Mouse (Mus musculus) CD4-positive helper T cell, adult 2 months (primary cell): ENCODE results near the gene Gas1.

ENCODE experiments used
- DNase-seq: peaks from one replicate; pipeline ENCODE4 v3.0.0-alpha.2; 2012; ENCODE audit warnings: low read depth, missing footprints, low spot score

Gene Gas1

DNA sequence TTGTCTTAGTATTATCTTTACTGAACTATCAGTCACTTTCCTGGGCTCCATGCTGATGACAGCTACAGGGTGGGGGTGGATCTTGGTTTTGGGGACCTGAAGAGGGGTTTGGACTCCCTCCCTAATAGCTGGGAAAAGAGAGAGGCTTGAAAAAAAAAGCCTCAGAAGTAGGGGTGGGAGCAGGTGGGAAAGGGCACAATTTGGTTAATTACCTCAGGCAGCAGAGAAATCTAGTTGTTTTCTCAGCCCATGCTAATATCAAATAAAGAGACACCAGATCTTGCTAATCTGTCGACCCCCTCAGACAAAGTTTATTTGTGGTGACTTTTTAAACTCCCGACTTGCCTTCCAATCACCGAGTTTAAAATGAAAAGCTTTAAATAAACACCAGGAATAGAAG lies 4.0 kb downstream of the Gas1 start:
- no peak for DNase-seq

DNA sequence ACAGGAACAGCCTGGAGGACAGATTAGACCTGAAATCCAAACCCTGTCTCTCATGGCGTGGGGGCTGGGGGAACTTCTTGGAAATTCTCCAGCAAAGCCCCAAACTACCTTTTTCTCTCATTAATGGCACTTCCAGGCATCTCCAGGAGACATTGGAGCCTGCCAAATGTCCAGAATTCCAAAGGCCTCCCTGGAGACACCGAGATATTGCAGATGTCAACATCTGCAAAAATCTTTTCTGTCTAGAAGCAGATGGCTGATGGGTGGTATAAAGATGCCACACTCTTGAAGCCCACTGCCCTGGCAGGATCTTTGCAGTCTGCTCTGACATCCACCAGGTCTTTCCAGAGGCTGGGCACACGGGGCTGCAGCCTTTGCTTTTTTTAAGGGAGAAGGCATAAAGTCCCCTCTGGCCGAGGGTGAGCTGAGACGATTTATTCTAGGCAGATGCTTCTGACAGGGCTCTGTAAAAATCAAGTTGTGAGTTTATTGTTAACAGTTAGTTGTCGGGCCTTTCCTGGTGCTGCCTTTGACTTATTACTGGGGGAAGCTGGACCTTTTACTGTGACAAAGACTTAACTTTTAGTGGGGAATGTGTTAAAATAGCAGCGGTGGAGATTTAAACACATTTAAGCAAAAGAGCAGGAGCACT lies 4.7 kb downstream of the Gas1 start:
- DNase-seq = no peak

DNA sequence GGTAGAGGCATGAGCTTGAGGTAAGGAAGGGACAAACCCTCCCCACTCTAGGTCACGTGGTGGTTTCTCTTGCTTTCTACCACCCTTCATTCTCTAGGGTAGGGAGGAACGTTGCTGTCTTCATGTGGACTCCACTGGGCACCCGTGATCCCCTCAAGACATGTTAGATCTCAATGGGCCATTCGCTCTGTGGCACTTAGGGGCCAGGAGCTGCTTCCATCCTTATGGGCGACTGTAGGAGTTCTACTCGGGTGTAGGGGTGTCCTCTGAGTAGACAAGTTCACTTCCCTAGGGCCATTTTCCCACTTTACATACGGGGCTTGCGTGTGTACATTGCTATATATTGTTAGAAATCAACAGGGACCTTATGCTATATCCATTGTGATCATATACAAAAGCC lies 5.4 kb downstream of the Gas1 start:
- no peak for DNase-seq

DNA sequence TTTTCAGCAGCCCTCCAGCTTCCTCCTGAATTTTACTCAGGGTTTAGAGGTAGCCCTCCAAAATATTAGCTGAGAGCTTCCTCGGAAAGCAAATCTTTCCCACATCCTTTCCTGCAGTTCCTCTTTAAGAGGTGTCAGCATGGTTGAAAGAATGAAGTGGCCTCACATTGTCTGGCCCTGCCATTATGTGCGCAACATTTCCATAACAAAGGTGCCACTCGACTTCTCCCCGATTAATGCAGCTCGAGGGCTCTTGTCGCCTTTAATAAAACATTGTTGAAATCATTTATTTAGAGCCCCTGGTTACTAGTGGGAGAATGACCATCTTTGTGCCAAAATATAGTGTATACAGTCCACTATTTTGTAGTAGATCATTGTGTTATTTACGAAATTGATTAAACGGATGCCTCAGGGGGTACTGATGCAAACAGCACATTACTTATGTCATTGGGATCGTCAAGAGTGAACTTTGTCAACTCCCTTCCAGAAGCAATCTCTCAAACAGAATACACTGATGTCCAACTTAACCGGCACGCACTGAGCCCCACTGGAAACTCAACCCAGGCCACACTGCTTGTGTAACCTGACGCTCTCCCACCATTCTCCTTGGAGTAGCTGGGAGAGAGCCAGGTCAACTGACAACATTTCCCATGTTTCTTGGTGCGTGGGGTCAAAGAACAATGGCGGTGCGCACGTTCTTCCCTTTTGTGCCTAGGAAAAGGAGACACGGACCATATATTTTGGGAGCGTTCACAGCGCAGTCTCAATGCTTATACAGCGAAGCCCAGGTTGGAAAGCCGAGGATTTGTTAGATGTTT lies 6.1 kb downstream of the Gas1 start:
- no peak for DNase-seq

DNA sequence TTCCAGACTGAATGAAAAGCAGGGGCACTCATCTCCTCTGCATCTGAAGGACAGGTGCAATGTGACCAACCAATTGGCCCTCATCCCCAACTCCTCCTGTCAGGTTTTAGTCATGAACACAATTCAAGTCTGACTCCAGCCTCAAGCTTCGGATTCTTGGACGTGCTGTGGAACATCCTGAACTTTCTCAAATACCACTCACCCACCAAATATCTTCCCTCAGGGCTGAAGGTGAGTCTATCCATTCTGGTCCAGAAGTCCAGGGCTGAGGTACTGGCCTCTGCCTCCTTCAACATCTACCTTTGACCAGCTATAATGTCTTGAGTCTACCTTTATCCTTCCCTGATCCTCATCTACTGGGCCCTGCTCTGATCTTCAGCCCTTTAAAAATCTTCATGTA lies 8.1 kb downstream of the Gas1 start:
- DNase-seq = no peak

DNA sequence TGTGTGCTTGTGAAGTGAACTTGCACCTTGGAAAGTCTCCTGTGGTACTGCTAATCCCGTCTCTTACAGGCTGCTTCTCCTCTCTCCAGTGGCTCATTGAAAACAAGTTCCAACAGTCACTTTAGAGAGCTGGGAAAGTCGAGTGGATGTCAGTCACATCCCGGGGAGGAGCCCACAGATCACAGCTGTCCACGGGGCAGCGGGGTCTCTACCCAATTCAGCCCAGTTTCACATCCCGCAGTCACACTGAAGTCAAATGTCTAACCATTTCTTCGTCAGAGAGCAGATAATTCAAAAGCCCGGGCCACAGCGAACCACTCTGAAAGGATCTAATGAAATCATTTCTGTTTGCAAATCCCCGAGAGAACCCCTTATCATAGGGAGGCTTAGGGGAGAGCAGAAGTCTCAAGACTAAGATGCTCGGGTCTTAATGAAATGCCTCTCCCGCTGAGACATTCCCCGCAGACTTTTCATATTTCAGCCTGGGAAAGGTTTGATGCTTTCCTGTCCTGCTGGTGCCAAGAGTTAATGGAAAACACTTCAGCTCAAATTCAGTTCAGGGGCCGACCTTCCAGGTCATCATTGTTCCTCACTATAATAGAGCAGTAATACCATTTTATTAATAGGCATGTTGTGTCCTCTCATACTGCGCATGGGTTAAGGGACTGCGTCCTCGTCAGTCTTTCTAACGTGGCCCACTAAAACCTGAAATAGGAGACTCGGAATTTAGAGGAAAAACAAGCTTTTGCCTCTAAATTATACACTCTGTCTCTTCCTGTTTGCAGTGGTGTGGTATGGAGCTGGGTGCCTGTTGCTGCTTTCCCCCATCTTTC lies 20.7 kb downstream of the Gas1 start:
- DNase-seq = no peak

DNA sequence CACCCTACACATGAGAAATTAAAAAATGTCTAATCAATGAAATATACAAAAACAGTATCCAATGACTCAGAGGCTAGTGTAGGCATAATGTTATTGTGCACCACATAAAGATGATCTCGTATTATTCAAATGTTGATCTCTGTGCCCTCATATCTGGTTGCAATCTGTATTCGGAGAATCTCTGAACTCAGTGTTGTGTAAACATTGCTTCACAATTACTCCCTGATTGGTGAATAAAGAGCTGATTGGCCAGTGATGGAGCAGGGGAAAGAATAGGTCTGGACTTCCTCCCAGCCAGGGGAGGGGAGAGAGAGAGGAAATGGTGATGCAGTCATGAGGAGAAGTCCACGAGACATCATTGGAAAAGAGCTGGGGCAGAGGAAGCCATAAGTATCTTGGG lies 23.0 kb downstream of the Gas1 start:
- no peak for DNase-seq

DNA sequence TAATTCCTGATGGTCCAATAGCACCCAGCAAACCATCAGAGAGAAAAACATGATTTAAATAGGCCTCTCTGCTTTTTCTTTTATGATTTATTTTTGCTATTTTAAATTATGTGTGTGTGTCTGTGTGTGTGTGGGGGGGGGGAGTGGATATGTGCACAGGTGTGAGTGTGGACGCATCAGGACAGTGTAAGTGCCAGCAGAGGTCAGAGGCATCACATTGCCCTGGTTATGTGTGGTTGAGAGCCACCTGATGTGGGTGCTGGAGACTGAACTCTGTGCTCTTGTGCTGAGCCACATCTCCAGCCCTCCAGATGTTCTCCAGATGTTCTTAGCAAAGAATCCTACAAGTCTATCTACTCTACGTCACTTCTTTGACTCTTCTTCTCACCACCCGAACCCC lies 28.9 kb downstream of the Gas1 start:
- DNase-seq = no peak

DNA sequence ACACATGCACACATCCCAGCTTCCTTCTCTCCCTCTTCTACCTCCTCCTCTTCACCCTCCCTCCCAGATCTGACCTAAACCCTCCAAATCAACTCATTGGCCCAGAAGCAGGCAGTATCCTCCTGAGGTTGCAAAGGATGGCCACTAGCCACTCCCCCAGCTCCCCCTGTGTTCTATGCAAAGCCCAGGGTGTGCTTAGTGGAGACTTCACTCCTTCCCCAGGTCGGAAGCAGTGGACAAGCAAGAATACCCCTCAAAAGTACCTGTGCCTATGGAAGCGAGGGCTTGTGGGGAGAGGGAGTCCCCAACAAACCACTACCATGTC lies 29.3 kb downstream of the Gas1 start:
- DNase-seq = no peak

DNA sequence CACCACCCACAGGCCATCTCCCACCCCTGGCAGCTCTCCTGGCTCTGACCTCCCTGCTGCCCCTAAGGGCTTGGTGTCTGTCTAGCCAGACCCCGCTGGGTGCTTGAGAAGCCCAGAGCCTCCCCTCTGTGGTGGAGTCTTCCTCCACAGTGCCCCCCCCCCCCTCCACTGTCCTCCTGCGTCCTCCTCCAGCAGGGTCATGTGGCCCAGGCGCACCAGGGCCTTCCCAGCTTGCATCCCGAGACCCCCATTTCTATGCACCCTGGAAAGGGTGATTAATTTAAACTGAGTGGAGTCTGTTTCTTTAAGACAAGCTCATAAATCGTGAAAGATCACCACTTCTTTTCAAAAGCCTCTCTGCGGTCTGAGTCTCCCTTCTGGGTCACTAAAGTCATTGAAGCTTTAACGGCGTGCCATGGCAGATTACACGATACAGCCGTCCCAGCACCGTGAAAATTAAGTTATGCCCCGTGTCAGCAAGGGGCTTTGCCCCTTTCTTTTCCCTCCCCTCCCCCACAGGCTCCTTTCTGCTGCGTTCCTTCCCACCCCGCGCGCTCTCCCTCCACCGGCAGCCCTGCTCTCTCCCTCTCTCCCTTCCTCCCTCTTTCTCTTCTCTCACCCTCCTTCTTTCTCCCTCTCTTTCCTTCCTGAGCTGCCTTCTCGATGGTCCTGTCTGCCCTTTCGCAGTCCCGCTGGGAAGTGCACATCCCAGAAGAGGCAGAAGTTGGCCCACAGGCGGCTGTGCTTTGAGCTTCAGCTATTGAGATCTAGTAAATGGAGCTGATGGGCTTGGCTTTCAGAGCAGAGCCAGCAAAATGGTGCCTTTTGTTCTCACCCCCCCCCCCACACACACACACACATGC lies 29.9 kb downstream of the Gas1 start:
- no peak for DNase-seq

DNA sequence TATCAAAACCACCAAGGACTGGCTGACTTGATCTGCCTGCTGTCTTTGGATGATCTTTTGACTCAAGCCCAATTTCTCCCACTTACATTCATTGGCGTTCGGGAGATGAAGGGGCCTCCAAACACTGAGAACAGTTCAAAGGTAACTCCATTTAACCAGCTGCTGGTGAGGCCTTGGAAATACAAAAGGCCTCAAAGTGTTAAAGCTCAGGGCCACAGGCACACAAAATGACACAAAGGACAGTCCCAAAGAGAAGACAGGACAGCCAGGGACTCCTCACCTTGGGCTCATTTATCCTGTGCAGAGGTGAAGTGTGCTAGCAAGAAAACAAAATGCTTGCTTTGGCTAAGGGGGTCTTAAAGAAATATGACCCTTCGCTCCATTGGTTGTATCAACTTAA lies 30.9 kb downstream of the Gas1 start:
- no peak for DNase-seq

DNA sequence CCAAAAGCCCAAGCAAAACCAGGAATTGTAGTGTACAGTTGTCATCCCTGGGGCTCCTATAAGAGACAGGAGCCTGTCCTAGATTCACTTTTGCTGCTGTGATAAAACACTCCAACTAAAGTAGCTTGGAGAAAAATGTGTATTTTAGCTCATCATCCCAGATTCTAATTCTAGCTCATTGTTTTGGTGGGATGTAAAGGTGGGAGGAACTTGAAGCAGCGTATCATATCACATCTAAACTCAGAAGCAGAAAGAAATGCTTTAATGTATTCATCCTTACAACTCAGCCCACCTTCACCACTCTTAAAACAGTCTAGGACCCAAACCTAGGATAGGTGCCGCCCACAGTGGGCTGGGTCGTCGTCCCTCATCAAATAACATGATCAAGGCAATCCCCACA lies 40.2 kb downstream of the Gas1 start:
- no peak for DNase-seq

DNA sequence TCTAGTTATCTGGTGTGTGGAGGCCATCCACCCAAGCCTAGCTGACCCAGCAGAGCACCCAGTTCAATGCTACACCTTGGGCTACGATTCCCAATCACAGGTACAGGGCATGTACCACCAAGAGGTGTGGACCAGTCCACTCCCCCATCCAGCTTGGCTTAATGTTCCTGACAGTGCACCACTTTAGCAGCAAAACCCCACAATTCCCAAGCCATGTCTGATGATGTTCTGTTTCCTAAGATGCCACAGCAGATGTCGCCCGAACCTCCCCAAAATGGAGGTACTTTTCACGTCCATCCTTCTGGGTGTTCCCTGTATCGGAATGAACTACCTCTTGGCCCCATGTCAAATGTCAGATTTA lies 42.7 kb downstream of the Gas1 start:
- no peak for DNase-seq

DNA sequence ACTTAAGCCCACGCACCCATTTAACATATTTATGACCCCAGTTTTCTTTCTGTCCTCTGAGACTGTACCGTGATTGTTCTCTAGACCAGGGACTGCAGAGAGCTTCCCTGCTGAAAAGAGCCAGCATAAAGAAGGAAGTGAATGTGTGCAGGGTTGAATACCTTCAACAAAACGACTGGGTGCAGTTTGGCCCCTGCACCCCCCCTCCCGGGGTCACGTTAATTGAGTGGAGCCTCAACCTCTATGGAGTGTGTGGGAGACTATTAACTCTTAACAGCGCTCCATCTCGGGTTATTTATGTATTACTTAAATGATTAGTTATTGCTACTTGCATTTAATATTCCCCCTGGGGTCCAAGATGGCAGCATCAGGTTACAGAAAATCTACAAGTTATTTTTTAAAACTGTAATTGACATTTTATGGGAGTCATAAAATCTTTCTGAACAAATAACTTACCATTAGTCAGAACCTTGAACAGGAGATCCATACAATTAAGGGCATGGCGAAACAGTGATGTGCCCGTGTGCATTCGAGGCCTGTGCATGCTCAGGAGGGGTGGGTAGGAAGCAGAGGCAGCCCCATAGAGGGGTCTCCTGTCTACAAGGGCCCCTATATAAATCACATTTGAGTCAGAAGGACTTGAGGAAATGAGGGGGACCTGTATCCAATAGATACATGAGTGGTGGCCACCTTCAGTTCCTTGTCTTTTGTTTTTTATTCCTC lies 43.3 kb downstream of the Gas1 start:
- DNase-seq = no peak

DNA sequence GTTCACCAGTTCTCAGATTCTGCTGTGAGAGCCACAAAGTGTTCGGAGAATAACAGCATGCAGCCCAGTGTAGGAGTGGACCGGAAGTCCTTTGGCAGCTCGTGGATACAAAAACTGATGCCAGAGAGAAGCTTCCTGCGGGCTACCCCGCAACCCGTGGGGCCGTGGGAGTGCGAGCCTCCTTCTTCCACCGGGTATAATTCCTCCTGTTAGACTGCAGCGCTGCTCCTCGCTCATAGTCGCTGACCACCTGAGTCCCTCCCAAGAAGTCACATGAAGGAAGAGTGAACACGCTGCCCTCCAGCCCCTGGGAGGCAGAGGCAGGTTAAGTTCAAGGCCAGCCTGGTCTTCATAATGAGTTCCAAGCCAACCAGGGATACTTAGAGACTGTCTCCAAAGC lies 45.4 kb downstream of the Gas1 start:
- DNase-seq = no peak

DNA sequence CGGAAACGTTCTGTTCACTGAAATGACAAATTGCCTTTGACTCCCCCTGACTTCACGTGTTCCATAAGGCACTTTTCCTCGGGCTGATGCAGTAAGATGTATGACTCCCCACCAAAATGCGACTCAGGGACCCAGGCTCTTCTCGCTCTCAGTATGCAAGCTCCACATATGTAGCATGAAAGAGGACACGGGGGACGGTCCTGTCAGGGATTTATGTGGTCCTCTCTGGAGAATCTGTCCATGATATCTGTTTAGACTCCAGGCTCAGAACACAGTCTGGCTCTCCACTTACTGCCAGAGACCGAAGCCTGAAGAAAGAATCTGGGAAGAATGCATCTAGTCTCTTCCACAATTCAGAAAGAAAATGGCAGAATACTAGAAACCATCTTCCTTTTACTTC lies 47.6 kb downstream of the Gas1 start:
- no peak for DNase-seq

DNA sequence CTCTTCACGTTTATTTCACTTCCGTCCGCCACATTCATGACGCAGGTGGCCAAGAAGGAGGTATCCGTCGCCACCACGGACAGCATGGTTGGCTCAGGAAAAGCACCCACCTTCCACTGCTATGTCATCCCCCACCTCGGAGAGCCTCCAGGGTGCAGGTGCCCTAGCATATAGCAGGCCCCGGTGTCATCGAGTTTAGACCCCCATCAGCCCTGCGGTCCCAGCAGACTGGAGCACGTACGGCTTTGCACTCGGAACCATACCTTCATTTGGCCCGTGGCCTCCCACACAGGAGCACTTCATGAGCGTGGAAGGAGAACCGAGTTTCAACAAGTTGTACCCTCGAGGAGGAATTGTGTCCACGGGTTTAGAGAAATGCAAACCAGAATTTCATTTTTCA lies 50.8 kb downstream of the Gas1 start:
- DNase-seq = no peak

DNA sequence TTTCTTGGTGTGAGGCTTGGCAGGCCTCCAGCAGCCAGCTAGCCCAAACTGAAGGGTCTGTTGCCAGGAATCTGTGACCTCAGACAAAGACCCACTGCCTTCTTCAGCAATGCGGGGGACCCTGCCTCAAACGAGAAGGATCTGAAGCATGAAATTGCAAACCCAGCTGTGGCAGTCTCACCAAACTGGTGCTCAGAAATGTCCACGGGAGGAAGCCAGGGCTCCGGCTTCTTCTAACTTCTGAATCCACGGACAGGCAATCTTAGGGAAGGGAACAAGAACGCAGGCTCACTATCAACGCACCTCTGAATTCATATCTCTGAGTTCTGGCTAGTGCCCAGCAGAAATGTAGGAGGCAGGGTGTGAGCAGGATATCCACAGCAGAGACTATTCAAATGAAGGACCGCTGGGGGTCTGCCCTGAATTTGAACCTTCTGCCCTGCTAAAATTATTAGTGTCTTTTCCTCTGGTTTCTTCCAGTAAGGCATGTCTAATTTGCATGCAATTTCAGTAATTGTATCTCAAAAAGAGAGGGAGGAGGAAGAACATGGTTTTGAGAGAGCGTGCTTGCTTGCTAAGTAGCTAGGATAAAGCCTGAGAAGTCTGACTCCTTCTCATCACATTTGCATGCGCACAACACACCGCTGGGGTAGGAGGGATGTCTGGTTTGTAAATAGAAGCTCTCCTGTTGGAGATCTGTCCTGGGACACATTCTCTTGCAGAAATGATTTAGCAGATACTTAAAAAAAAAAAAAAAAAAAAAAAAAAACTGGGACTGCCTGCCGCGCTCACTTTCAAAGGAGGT lies 51.5 kb downstream of the Gas1 start:
- DNase-seq = no peak

DNA sequence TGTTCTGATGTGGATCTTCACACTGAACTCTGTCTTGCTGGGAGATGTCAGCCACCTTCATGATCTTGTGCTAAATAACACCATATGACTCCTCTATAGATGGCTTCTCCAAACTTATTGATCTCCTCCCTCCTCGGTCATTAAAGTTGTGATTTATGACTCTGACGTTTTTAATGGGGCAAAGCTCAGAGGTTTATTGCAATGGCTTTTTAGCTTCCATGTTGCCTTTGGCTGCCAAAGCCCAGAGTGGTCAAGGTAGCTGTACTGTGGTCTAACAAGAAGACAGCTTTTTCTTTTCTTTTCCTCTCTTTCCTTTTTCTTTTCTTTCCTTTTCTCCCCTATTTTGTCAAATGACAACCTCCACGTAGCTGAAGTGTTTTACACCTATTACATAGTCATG lies 52.1 kb downstream of the Gas1 start:
- no peak for DNase-seq

DNA sequence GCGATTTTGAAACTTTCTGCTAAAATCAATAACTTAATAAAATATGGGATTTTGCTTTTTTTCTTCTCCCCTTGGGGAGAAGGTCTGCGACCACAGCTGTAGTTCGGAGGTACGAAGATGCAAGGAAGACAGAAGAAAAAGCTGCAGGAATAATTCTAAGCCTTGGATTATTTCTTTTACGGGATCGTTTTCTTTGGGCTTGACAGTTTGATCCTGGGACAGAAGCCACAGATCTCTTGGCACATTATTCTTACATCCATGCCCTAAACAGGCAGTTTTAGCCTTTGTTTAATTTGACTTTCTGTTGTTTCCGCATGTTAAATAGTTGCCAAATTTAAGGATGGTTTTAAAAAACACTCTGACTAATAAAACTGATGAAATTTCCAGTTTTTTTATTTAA lies 52.7 kb downstream of the Gas1 start:
- DNase-seq = no peak
